In genomic region chr4:12571881-12572280, GRCm38 (mm10) we compare ENCODE assay signal across 10 mouse cellular contexts.
A peak's percentile ranks its signal among the peaks of the same experiment; 100 is the strongest.
DNase-seq lines count a peak whose midpoint lies in the region; ATAC-seq and TF ChIP-seq lines count a peak whose summit lies in the region.
"Had no signal": no experiment of that assay in that cellular context is flagged by ENCODE, and none has a peak within 500 bp of the region (broad histone marks: within the 10 kb centered on the region; RNA-seq: fewer than 3 reads in every experiment).

No protein-coding gene starts in this region.

- no peak overlapping the region for H3K27ac ChIP-seq in hindbrain, postnatal 0 days
- no peak overlapping the region for H3K27ac ChIP-seq in hindbrain, embryonic 16.5 days (ENCODE audit: low read depth, low read length)
- H3K27ac ChIP-seq in cortical plate, adult 2 months (ENCODE audit: insufficient read depth, low read length) = no peak overlapping the region
- H3K27ac ChIP-seq: embryonic facial prominence, embryonic 15.5 days; heart, embryonic 13.5 days had no signal

- no peaks in the 10 kb centered on the region for H3K9me3 ChIP-seq in hindbrain, postnatal 0 days (ENCODE audit: low read length)
- no peaks in the 10 kb centered on the region for H3K9me3 ChIP-seq in hindbrain, embryonic 16.5 days (ENCODE audit: control insufficient read depth, low read length)
- H3K9me3 ChIP-seq: embryonic facial prominence, embryonic 15.5 days; heart, embryonic 13.5 days had no signal

- no peaks in the 10 kb centered on the region for H3K27me3 ChIP-seq in hindbrain, postnatal 0 days (ENCODE audit: insufficient read depth, low read length)
- H3K27me3 ChIP-seq in hindbrain, embryonic 16.5 days (replicated peaks; ENCODE audit: control insufficient read depth, insufficient read depth, low read length) = no peaks in the 10 kb centered on the region
- H3K27me3 ChIP-seq: embryonic facial prominence, embryonic 15.5 days; heart, embryonic 13.5 days had no signal

- no peak overlapping the region for H3K4me2 ChIP-seq in hindbrain, postnatal 0 days (ENCODE audit: low read depth, low read length)
- no peak overlapping the region for H3K4me2 ChIP-seq in hindbrain, embryonic 16.5 days (ENCODE audit: low read length)
- H3K4me2 ChIP-seq: embryonic facial prominence, embryonic 15.5 days; heart, embryonic 13.5 days had no signal

- no peaks in the 10 kb centered on the region for H3K36me3 ChIP-seq in hindbrain, postnatal 0 days (ENCODE audit: insufficient read depth, low read length)
- no peaks in the 10 kb centered on the region for H3K36me3 ChIP-seq in hindbrain, embryonic 16.5 days (ENCODE audit: control insufficient read depth, insufficient read depth, low read length)
- H3K36me3 ChIP-seq: embryonic facial prominence, embryonic 15.5 days; heart, embryonic 13.5 days had no signal

- no peak overlapping the region for H3K9ac ChIP-seq in hindbrain, postnatal 0 days (replicated peaks; ENCODE audit: low read length)
- H3K9ac ChIP-seq in hindbrain, embryonic 16.5 days (ENCODE audit: low read depth, low read length) = no peak overlapping the region
- H3K9ac ChIP-seq: embryonic facial prominence, embryonic 15.5 days; heart, embryonic 13.5 days had no signal

- no peaks in the 10 kb centered on the region for H3K4me1 ChIP-seq in hindbrain, postnatal 0 days (ENCODE audit: insufficient read depth, low read length)
- no peaks in the 10 kb centered on the region for H3K4me1 ChIP-seq in hindbrain, embryonic 16.5 days (ENCODE audit: control insufficient read depth, insufficient read depth, low read depth, low read length)
- H3K4me1 ChIP-seq in cortical plate, adult 2 months (ENCODE audit: control insufficient read depth, insufficient read depth, low read length) = no peaks in the 10 kb centered on the region
- H3K4me1 ChIP-seq: embryonic facial prominence, embryonic 15.5 days; heart, embryonic 13.5 days had no signal

- TF ChIP-seq POLR2A in cortical plate, adult 2 months (IDR thresholded peaks at IDR 0.05; ENCODE audit: extremely low read depth, insufficient read depth, low read length) = no peak

- DNase-seq in hindbrain, postnatal 0 days (ENCODE audit: low spot score) = no peak
- peak; percentile 7 for DNase-seq in urinary bladder, postnatal 25 days (ENCODE audit: low spot score)
- no peak for DNase-seq in urinary bladder, postnatal 10 days (ENCODE audit: low spot score)
- no peak for DNase-seq in spleen, adult 12 weeks (ENCODE audit: low spot score)
- DNase-seq in cerebellum, adult 8-10 months = no peak
- no peak for DNase-seq in cerebellum, postnatal 4 days (ENCODE audit: low spot score in 2 of 2)

- ATAC-seq in hindbrain, postnatal 0 days = no peak
- no peak for ATAC-seq in hindbrain, embryonic 16.5 days

- peak; percentile 44 for TF ChIP-seq CTCF in hindbrain, postnatal 0 days (IDR thresholded peaks at IDR 0.05; ENCODE audit: low read depth)
- TF ChIP-seq CTCF in cortical plate, adult 2 months (IDR thresholded peaks at IDR 0.05; ENCODE audit: extremely low read depth, insufficient read depth, low read length) = peak; percentile 15; the same call in 1 of the 2 replicates

- no peak overlapping the region for H3K4me3 ChIP-seq in hindbrain, postnatal 0 days (ENCODE audit: low read length)
- H3K4me3 ChIP-seq in hindbrain, embryonic 16.5 days (ENCODE audit: low read length) = no peak overlapping the region
- no peak overlapping the region for H3K4me3 ChIP-seq in cortical plate, adult 2 months (ENCODE audit: insufficient read depth, low read length)
- H3K4me3 ChIP-seq: embryonic facial prominence, embryonic 15.5 days; heart, embryonic 13.5 days had no signal
